Mouse (Mus musculus) heart, embryonic 16.5 days (tissue): ENCODE data around the gene Zfp3. TPM values are rescaled to one million over a fixed set of nuclear protein-coding genes. Genes with fewer than 3 reads are reported as not detected.

Source experiments
- ATAC-seq: fragments of 200-750 bp; cut with Nextera tagmentation; replicated peaks from 2 replicates; pipeline ENCODE4 v1.8.0; 2017; ENCODE audit warnings: moderate number of reproducible peaks; ENCODE audit not compliant: insufficient read depth, low FRiP score; ENCODE audit errors: extremely low read depth
- H3K27ac ChIP-seq: fragments of 300-500 bp; sonication (generic); 2 replicates; pipeline ENCODE4 v1.5.1; 2014; ENCODE audit warnings: mild to moderate bottlenecking, low read length, control low read depth, moderate library complexity
- H3K27me3 ChIP-seq: fragments of 300-500 bp; sonication (generic); 2 replicates; pipeline ENCODE4 v1.6.1; 2014; ENCODE audit warnings: low read length, mixed read lengths; ENCODE audit not compliant: control insufficient read depth, insufficient read depth
- H3K36me3 ChIP-seq: fragments of 300-500 bp; sonication (generic); 2 replicates; pipeline ENCODE4 v1.6.1; 2014; ENCODE audit not compliant: control insufficient read depth, insufficient read depth
- H3K4me1 ChIP-seq: fragments of 300-500 bp; sonication (generic); 2 replicates; pipeline ENCODE4 v1.6.1; 2014; ENCODE audit warnings: low read length, mixed read lengths; ENCODE audit not compliant: control insufficient read depth, insufficient read depth
- H3K4me2 ChIP-seq: fragments of 300-500 bp; sonication (generic); 2 replicates; pipeline ENCODE4 v1.6.1; 2014; ENCODE audit warnings: low read depth, mild to moderate bottlenecking, control low read depth, low read length
- H3K4me3 ChIP-seq: fragments of 300-500 bp; sonication (generic); 2 replicates; pipeline ENCODE4 v1.5.1; 2014; ENCODE audit warnings: mild to moderate bottlenecking, control low read depth, low read length
- H3K9ac ChIP-seq: fragments of 300-500 bp; sonication (generic); 2 replicates; pipeline ENCODE4 v1.6.1; 2014; ENCODE audit warnings: low read length, control low read depth
- H3K9me3 ChIP-seq: fragments of 300-500 bp; sonication (generic); replicated peaks from 2 replicates; pipeline ENCODE4 v1.6.1; 2016; ENCODE audit warnings: low read length; ENCODE audit not compliant: control insufficient read depth
- WGBS: fragments of 180-500 bp; shearing (Covaris S2); extraction: QIAGEN DNeasy Blood & Tissue Kit; methylation state at CpG from one replicate; pipeline ENCODE4 v1.1.7; 2014; 5-methylcytosine and 5-hydroxymethylcytosine counted together
- polyA plus RNA-seq: library from polyadenylated mRNA; unstranded; fragments of >200 nt; fragmentation: Nextera tagmentation; extraction: Ambion mirVana; gene quantifications from 2 replicates; pipeline ENCODE4 v1.2.1, GENCODE M21; 2015

The Zfp3 gene
- 10.0 and 10.5 TPM in 2 replicates for polyA plus RNA-seq

DNA sequence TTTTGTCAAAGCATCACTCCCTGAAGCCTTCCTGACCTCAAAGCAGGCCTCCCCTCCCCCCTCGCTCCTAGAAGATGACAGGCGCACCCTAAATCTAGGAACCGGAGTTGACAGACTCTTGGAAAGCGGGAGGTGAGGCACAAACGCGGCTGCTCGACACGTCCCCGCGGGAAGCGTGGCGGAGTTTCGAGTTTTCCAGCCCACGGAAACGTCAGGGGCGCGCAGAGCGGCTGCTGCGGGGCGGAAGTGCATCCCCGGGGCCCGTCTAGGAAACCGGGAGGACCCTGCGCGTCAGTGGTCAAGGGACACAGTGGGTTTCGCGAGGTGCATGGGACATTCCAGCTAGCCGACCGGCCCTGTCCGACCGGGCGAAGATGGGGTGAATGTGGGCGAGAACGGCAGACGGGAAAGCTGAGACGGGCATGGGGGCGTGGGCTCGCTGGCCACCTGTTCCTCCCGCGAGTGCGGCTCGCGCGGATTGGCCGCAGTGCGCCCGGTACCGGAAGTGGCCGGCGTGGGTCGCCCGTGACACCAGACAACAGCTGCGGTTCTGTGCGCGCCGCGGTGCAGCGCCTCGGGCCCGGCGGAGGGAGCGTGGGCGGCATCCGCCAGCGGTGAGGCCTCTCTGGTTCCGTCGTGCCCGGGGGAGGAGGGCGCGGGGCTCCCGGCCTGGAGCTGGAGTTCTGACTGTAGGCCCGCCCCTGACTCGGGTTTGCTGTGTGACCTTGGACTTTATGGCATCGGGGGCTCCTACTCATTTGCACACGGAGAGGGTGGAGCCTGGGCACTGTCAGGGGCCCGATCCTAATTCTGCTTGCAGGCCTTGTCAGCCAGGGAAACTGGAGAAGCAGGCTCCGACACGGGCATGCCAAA lies at the start of gene Zfp3:
TSS of gene Zfp3 (plus strand) at position 274 of the 873 bp plus-strand sequence.
- H3K4me1 ChIP-seq = peaks cover 11% of the 10 kb centered on the region
- no peaks in the 10 kb centered on the region for H3K27me3 ChIP-seq
- H3K27ac ChIP-seq = peak within 1 kb of the TSS; percentile 96
- ATAC-seq = peak; percentile 86
- H3K4me3 ChIP-seq = peak within 1 kb of the TSS; percentile 84
- no peaks in the 10 kb centered on the region for H3K9me3 ChIP-seq
- peak within 1 kb of the TSS; percentile 82 for H3K4me2 ChIP-seq
- H3K9ac ChIP-seq = peak within 1 kb of the TSS; percentile 93
- peaks cover 8% of the 10 kb centered on the region for H3K36me3 ChIP-seq
- WGBS = under 1% methylated on average over 78 of the region's 78 CpGs

GRCm38 (mm10) chr11:70715832-70716231 lies 48.2 kb upstream of the Zfp3 start:
- no peak for ATAC-seq
- Histone ChIP-seq H3K4me3 (no peak overlapping the region), H3K4me2 (no peak overlapping the region), H3K27ac (no peak overlapping the region), H3K27me3 (no peaks in the 10 kb centered on the region), H3K9ac (no peak overlapping the region), H3K4me1 (no peaks in the 10 kb centered on the region), H3K9me3 (no peaks in the 10 kb centered on the region), H3K36me3 (peaks cover 72% of the 10 kb centered on the region)
- WGBS = 86% methylated on average over 6 of the region's 6 CpGs

DNA sequence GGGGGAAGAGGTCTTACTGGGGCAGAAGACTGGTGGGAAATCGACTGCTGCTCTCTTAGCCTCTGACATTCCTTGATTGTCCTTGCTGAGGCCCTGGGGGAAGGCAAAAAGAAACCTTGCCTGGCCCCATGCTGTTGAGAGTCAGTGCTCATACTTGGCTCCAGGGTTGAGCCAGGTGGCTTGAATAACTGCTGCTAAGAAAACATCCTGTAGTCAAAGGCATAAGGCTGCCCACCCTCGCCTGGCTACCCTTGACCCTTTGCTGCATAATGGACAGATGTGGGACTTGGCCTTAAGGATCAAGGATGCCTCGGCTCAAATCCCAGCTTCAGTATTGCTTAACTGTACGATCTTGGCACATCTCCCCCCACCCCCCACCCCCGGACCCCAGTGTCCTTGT lies 45.5 kb upstream of the Zfp3 start:
- Histone ChIP-seq H3K36me3 (peaks cover 63% of the 10 kb centered on the region), H3K27me3 (no peaks in the 10 kb centered on the region), H3K27ac (no peak overlapping the region), H3K9ac (no peak overlapping the region), H3K9me3 (no peaks in the 10 kb centered on the region), H3K4me2 (no peak overlapping the region), H3K4me3 (no peak overlapping the region), H3K4me1 (no peaks in the 10 kb centered on the region)
- WGBS = 84% methylated on average over 5 of the region's 5 CpGs
- ATAC-seq = no peak

- Histone ChIP-seq H3K36me3 (peaks cover 73% of the 10 kb centered on the region), H3K27ac (no peak overlapping the region)
Observed at GRCm38 (mm10) chr11:70720567-70720966, 43.4 kb upstream of the Zfp3 start.

DNA sequence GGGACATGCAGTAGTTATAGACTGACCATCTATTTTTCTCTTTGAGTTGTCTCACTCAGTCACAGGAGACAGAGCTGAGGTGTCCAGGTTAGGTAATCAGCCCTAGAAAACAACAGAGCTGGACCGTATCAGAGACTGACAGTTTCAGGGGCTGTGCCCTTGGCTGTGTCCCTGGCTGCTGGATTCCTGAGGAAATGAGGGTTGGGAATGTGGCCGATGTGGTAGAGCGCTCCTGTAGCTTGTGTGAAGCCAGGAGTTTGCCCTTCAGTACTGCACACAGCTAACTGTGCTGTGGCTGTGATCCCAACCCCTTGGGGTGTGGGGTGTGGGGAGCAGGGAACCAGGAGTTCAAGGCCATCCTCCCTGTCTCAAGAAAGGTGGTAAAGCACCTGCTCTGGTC lies 42.9 kb upstream of the Zfp3 start:
- Histone ChIP-seq H3K27ac (no peak overlapping the region), H3K9me3 (no peaks in the 10 kb centered on the region), H3K36me3 (peaks cover 73% of the 10 kb centered on the region), H3K27me3 (no peaks in the 10 kb centered on the region), H3K9ac (no peak overlapping the region), H3K4me3 (no peak overlapping the region), H3K4me2 (no peak overlapping the region), H3K4me1 (no peaks in the 10 kb centered on the region)
- peak; percentile 45; the same call in 1 of the 2 replicates for ATAC-seq
- WGBS = 80% methylated on average over 3 of the region's 3 CpGs

More at GRCm38 (mm10) chr11:70720567-70720966, 43.4 kb upstream of the Zfp3 start:
- H3K4me1 ChIP-seq = no peaks in the 10 kb centered on the region
- H3K9ac ChIP-seq = no peak overlapping the region
- no peak overlapping the region for H3K4me2 ChIP-seq
- no peaks in the 10 kb centered on the region for H3K9me3 ChIP-seq
- ATAC-seq = no peak
- no peak overlapping the region for H3K4me3 ChIP-seq
- WGBS = 69% methylated on average over 3 of the region's 3 CpGs
- no peaks in the 10 kb centered on the region for H3K27me3 ChIP-seq

GRCm38 (mm10) chr11:70724706-70725105 lies 39.3 kb upstream of the Zfp3 start:
- Histone ChIP-seq H3K4me3 (no peak overlapping the region), H3K4me2 (no peak overlapping the region), H3K9me3 (no peaks in the 10 kb centered on the region), H3K4me1 (no peaks in the 10 kb centered on the region), H3K27ac (no peak overlapping the region), H3K9ac (no peak overlapping the region), H3K27me3 (no peaks in the 10 kb centered on the region), H3K36me3 (peaks cover 71% of the 10 kb centered on the region)
- 93% methylated on average over 9 of the region's 9 CpGs for WGBS
- no peak for ATAC-seq

GRCm38 (mm10) chr11:70726585-70726984 lies 37.4 kb upstream of the Zfp3 start:
- no peak overlapping the region for H3K9ac ChIP-seq
- H3K4me1 ChIP-seq = no peaks in the 10 kb centered on the region
- H3K9me3 ChIP-seq = no peaks in the 10 kb centered on the region
- H3K36me3 ChIP-seq = peaks cover 64% of the 10 kb centered on the region
- no peak overlapping the region for H3K4me3 ChIP-seq
- WGBS = 82% methylated on average over 2 of the region's 2 CpGs
- ATAC-seq = no peak
- H3K4me2 ChIP-seq = no peak overlapping the region
- no peak overlapping the region for H3K27ac ChIP-seq
- no peaks in the 10 kb centered on the region for H3K27me3 ChIP-seq

DNA sequence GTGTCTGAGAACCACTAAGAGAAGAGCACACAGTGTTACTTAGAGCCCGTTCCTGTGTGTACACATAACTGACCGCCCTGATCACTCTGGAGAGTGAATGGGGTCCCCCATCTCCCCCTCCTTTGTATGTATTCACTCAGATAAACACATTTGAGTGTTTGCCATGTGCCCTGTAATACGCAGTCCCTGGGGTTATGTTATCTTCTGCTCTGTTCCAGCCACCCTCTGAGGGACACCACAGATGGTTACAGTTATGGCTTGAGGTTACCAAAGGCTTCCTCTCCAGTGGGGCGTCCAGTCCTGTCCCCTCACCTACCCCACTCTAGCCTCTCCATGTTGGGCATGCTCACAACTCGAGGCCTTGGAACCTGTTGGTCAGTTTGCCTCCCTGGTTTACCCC lies 36.6 kb upstream of the Zfp3 start:
- Histone ChIP-seq H3K9ac (no peak overlapping the region), H3K4me1 (no peaks in the 10 kb centered on the region), H3K27me3 (no peaks in the 10 kb centered on the region), H3K36me3 (peaks cover 58% of the 10 kb centered on the region), H3K9me3 (no peaks in the 10 kb centered on the region), H3K4me2 (no peak overlapping the region), H3K27ac (no peak overlapping the region), H3K4me3 (no peak overlapping the region)
- ATAC-seq = no peak
- 86% methylated on average over 5 of the region's 5 CpGs for WGBS

GRCm38 (mm10) chr11:70730427-70731038 lies 33.5 kb upstream of the Zfp3 start:
- Histone ChIP-seq H3K36me3 (peaks cover 36% of the 10 kb centered on the region), H3K4me2 (no peak overlapping the region), H3K27ac (no peak overlapping the region), H3K9me3 (no peaks in the 10 kb centered on the region), H3K4me1 (no peaks in the 10 kb centered on the region), H3K27me3 (no peaks in the 10 kb centered on the region), H3K9ac (no peak overlapping the region), H3K4me3 (no peak overlapping the region)
- WGBS = 76% methylated on average over 9 of the region's 9 CpGs
- ATAC-seq = no peak
